Mouse (Mus musculus) midbrain, embryonic 12.5 days (tissue): ENCODE results near the gene Grhl1. TPM values are rescaled to one million over a fixed set of nuclear protein-coding genes. Genes with fewer than 3 reads are reported as not detected.
"Not testable (repeated sequence)": the region's sequence is repeated elsewhere in the genome, so short reads cannot be mapped to it uniquely, and the experiment has no call there.

Experiments
- ATAC-seq: fragments of 200-750 bp; cut with Nextera tagmentation; 2 replicates; pipeline ENCODE4 v1.8.0; 2017; ENCODE audit warnings: low read depth, moderate TSS enrichment, moderate library complexity; ENCODE audit not compliant: low FRiP score
- H3K27ac ChIP-seq: fragments of 300-500 bp; sonication (generic); replicated peaks from 2 replicates; pipeline ENCODE4 v1.5.1; 2016; ENCODE audit warnings: mild to moderate bottlenecking
- H3K27me3 ChIP-seq: fragments of 300-500 bp; sonication (generic); 2 replicates; pipeline ENCODE4 v1.6.1; 2016; ENCODE audit warnings: mild to moderate bottlenecking
- H3K36me3 ChIP-seq: fragments of 300-500 bp; sonication (generic); 2 replicates; pipeline ENCODE4 v1.6.1; 2016
- H3K4me1 ChIP-seq: fragments of 300-500 bp; sonication (generic); 2 replicates; pipeline ENCODE4 v1.6.1; 2016
- H3K4me2 ChIP-seq: fragments of 300-500 bp; sonication (generic); replicated peaks from 2 replicates; pipeline ENCODE4 v1.6.1; 2016; ENCODE audit warnings: mild to moderate bottlenecking, moderate library complexity
- H3K4me3 ChIP-seq: fragments of 300-500 bp; sonication (generic); 2 replicates; pipeline ENCODE4 v1.5.1; 2016; ENCODE audit warnings: mild to moderate bottlenecking
- H3K9ac ChIP-seq: fragments of 300-500 bp; sonication (generic); replicated peaks from 2 replicates; pipeline ENCODE4 v1.6.1; 2016; ENCODE audit warnings: mild to moderate bottlenecking, moderate library complexity
- H3K9me3 ChIP-seq: fragments of 300-500 bp; sonication (generic); 2 replicates; pipeline ENCODE4 v1.6.1; 2016; ENCODE audit warnings: mild to moderate bottlenecking
- WGBS: fragments of 180-500 bp; shearing (Covaris S2); methylation state at CpG from one replicate; pipeline ENCODE4 v1.1.7; 2016; 5-methylcytosine and 5-hydroxymethylcytosine counted together
- polyA plus RNA-seq: library from polyadenylated mRNA; unstranded; fragments of >200 nt; fragmentation: Nextera tagmentation; extraction: Ambion mirVana; gene quantifications from 2 replicates; pipeline ENCODE4 v1.2.1, GENCODE M21; 2016

Gene Grhl1
- polyA plus RNA-seq, 1 experiment from 2014 or later, result 0.64 TPM

- WGBS, result 67% methylated on average over 3 of the region's 3 CpGs
- no peaks in the 10 kb centered on the region for H3K27me3 ChIP-seq
- no peak for ATAC-seq
- H3K27ac ChIP-seq, result no peak overlapping the region
- peaks cover 7% of the 10 kb centered on the region; the same call in 1 of the 2 replicates for H3K4me1 ChIP-seq
- H3K9ac ChIP-seq, result no peak overlapping the region
- H3K4me2 ChIP-seq, result no peak overlapping the region
- H3K9me3 ChIP-seq, result no peaks in the 10 kb centered on the region
- H3K36me3 ChIP-seq, result no peaks in the 10 kb centered on the region
- no peak overlapping the region for H3K4me3 ChIP-seq
Observed at GRCm38 (mm10) chr12:24627215-24627614, 55.1 kb downstream of the Grhl1 start.

GRCm38 (mm10) chr12:24630220-24630619 is 58.1 kb downstream of the Grhl1 start:
- Histone ChIP-seq H3K9ac (no peak overlapping the region), H3K4me1 (no peaks in the 10 kb centered on the region), H3K27ac (no peak overlapping the region), H3K4me3 (no peak overlapping the region), H3K4me2 (no peak overlapping the region), H3K27me3 (no peaks in the 10 kb centered on the region), H3K36me3 (no peaks in the 10 kb centered on the region), H3K9me3 (no peaks in the 10 kb centered on the region)
- WGBS, result 74% methylated on average over 1 of the region's 1 CpGs
- no peak for ATAC-seq

- ATAC-seq, result no peak
- Histone ChIP-seq H3K4me3 (no peak overlapping the region), H3K27ac (no peak overlapping the region), H3K4me1 (no peaks in the 10 kb centered on the region), H3K9ac (no peak overlapping the region), H3K27me3 (no peaks in the 10 kb centered on the region), H3K36me3 (no peaks in the 10 kb centered on the region), H3K4me2 (no peak overlapping the region), H3K9me3 (no peaks in the 10 kb centered on the region)
- 69% methylated on average over 4 of the region's 4 CpGs for WGBS
Observed at GRCm38 (mm10) chr12:24632404-24632803, 60.3 kb downstream of the Grhl1 start.

- no peaks in the 10 kb centered on the region for H3K9me3 ChIP-seq
- no peaks in the 10 kb centered on the region for H3K36me3 ChIP-seq
- H3K4me1 ChIP-seq, result no peaks in the 10 kb centered on the region
- WGBS, result 68% methylated on average over 1 of the region's 1 CpGs
- H3K27ac ChIP-seq, result no peak overlapping the region
- no peak overlapping the region for H3K4me2 ChIP-seq
- no peak overlapping the region for H3K9ac ChIP-seq
- no peak overlapping the region for H3K4me3 ChIP-seq
- no peaks in the 10 kb centered on the region for H3K27me3 ChIP-seq
- ATAC-seq, result no peak
Observed at GRCm38 (mm10) chr12:24633753-24634191, 61.7 kb downstream of the Grhl1 start.

- 82% methylated on average over 4 of the region's 4 CpGs for WGBS
Observed at GRCm38 (mm10) chr12:24634212-24634611, 62.1 kb downstream of the Grhl1 start.

GRCm38 (mm10) chr12:24634648-24635047 is 62.6 kb downstream of the Grhl1 start:
- WGBS, result 88% methylated on average over 3 of the region's 3 CpGs
- no peak overlapping the region for H3K4me2 ChIP-seq
- no peak for ATAC-seq
- H3K9ac ChIP-seq, result no peak overlapping the region
- H3K27ac ChIP-seq, result no peak overlapping the region
- no peaks in the 10 kb centered on the region for H3K27me3 ChIP-seq
- no peaks in the 10 kb centered on the region for H3K36me3 ChIP-seq
- no peaks in the 10 kb centered on the region for H3K4me1 ChIP-seq
- H3K9me3 ChIP-seq, result no peaks in the 10 kb centered on the region
- H3K4me3 ChIP-seq, result no peak overlapping the region

More at GRCm38 (mm10) chr12:24634212-24634611, 62.1 kb downstream of the Grhl1 start:
- no peak for ATAC-seq
- no peak overlapping the region for H3K9ac ChIP-seq
- no peak overlapping the region for H3K4me2 ChIP-seq
- H3K4me1 ChIP-seq, result no peaks in the 10 kb centered on the region
- no peaks in the 10 kb centered on the region for H3K36me3 ChIP-seq
- H3K27ac ChIP-seq, result no peak overlapping the region
- H3K9me3 ChIP-seq, result no peaks in the 10 kb centered on the region
- no peaks in the 10 kb centered on the region for H3K27me3 ChIP-seq
- H3K4me3 ChIP-seq, result no peak overlapping the region

- H3K4me2 ChIP-seq, ATAC-seq, H3K27me3 ChIP-seq, H3K9me3 ChIP-seq, H3K27ac ChIP-seq, H3K9ac ChIP-seq, H3K36me3 ChIP-seq, H3K4me3 ChIP-seq, H3K4me1 ChIP-seq: not testable (repeated sequence)
- WGBS, result 98% methylated on average over 10 of the region's 10 CpGs
Observed at GRCm38 (mm10) chr12:24638787-24639186, 66.7 kb downstream of the Grhl1 start.

GRCm38 (mm10) chr12:24642370-24642802 is 70.3 kb downstream of the Grhl1 start:
- no peaks in the 10 kb centered on the region for H3K27me3 ChIP-seq
- WGBS, result 86% methylated on average over 4 of the region's 4 CpGs
- H3K9ac ChIP-seq, result no peak overlapping the region
- no peak overlapping the region for H3K4me2 ChIP-seq
- no peaks in the 10 kb centered on the region for H3K9me3 ChIP-seq
- H3K4me3 ChIP-seq, result no peak overlapping the region
- no peaks in the 10 kb centered on the region for H3K4me1 ChIP-seq
- H3K27ac ChIP-seq, result no peak overlapping the region
- ATAC-seq, result no peak
- H3K36me3 ChIP-seq, result no peaks in the 10 kb centered on the region

GRCm38 (mm10) chr12:24644125-24644571 is 72.1 kb downstream of the Grhl1 start:
- WGBS, result 43% methylated on average over 1 of the region's 1 CpGs
- Histone ChIP-seq H3K4me1 (no peaks in the 10 kb centered on the region), H3K36me3 (no peaks in the 10 kb centered on the region), H3K4me3 (no peak overlapping the region), H3K27me3 (0 out of 2 replicates have a peak, but pooled peaks cover 5% of the 10 kb centered on the region), H3K27ac (no peak overlapping the region), H3K9me3 (no peaks in the 10 kb centered on the region), H3K4me2 (no peak overlapping the region), H3K9ac (no peak overlapping the region)
- no peak for ATAC-seq

GRCm38 (mm10) chr12:24645901-24646300 is 73.8 kb downstream of the Grhl1 start:
- ATAC-seq, result no peak
- no peak overlapping the region for H3K27ac ChIP-seq
- H3K27me3 ChIP-seq, result peaks cover 19% of the 10 kb centered on the region
- no peak overlapping the region for H3K4me2 ChIP-seq
- no peak overlapping the region for H3K9ac ChIP-seq
- no peaks in the 10 kb centered on the region for H3K36me3 ChIP-seq
- H3K4me3 ChIP-seq, result no peak overlapping the region
- peaks cover 7% of the 10 kb centered on the region for H3K4me1 ChIP-seq
- H3K9me3 ChIP-seq, result no peaks in the 10 kb centered on the region
- 92% methylated on average over 6 of the region's 6 CpGs for WGBS

- Histone ChIP-seq H3K4me2 (no peak overlapping the region), H3K27me3 (peaks cover 19% of the 10 kb centered on the region), H3K4me1 (peaks cover 20% of the 10 kb centered on the region), H3K4me3 (no peak overlapping the region), H3K9ac (no peak overlapping the region), H3K36me3 (no peaks in the 10 kb centered on the region), H3K9me3 (no peaks in the 10 kb centered on the region), H3K27ac (no peak overlapping the region)
- ATAC-seq, result no peak
- 69% methylated on average over 1 of the region's 1 CpGs for WGBS
Observed at GRCm38 (mm10) chr12:24648094-24648493, 76.0 kb downstream of the Grhl1 start.

GRCm38 (mm10) chr12:24650415-24651062 is 78.5 kb downstream of the Grhl1 start:
- H3K9ac ChIP-seq, result no peak overlapping the region; the same call in 1 of the 2 replicates
- peak overlapping the region; percentile 71 for H3K4me2 ChIP-seq
- WGBS, result 4% methylated on average over 21 of the region's 22 CpGs
- no peaks in the 10 kb centered on the region for H3K9me3 ChIP-seq
- H3K36me3 ChIP-seq, result peaks cover 20% of the 10 kb centered on the region
- peak overlapping the region; percentile 93 for H3K27ac ChIP-seq
- peak overlapping the region; percentile 87 for H3K4me3 ChIP-seq
- H3K4me1 ChIP-seq, result peaks cover 25% of the 10 kb centered on the region
- peak; percentile 10 for ATAC-seq
- H3K27me3 ChIP-seq, result peaks cover 19% of the 10 kb centered on the region
